Mouse (Mus musculus) gastrocnemius, adult 8-10 months (tissue): ENCODE measurements around the gene Btnl4. TPM values are rescaled to one million over a fixed set of nuclear protein-coding genes. Genes with fewer than 3 reads are reported as not detected.
A peak's percentile ranks its signal among the peaks of the same experiment; 100 is the strongest.
"Not testable (repeated sequence)": the region's sequence is repeated elsewhere in the genome, so short reads cannot be mapped to it uniquely, and the experiment has no call there.

Source experiments
- DNase-seq, 2 experiments: peaks; one replicate each; pipeline ENCODE4 v3.0.0; 2022; ENCODE audit warnings: low spot score in 2 of 2
- total RNA-seq, 4 experiments: library from RNA; stranded (reverse); gene quantifications; 2 replicates each; pipeline ENCODE4 v1.2.4; 2022

Btnl4 gene
- total RNA-seq: not detected

DNA sequence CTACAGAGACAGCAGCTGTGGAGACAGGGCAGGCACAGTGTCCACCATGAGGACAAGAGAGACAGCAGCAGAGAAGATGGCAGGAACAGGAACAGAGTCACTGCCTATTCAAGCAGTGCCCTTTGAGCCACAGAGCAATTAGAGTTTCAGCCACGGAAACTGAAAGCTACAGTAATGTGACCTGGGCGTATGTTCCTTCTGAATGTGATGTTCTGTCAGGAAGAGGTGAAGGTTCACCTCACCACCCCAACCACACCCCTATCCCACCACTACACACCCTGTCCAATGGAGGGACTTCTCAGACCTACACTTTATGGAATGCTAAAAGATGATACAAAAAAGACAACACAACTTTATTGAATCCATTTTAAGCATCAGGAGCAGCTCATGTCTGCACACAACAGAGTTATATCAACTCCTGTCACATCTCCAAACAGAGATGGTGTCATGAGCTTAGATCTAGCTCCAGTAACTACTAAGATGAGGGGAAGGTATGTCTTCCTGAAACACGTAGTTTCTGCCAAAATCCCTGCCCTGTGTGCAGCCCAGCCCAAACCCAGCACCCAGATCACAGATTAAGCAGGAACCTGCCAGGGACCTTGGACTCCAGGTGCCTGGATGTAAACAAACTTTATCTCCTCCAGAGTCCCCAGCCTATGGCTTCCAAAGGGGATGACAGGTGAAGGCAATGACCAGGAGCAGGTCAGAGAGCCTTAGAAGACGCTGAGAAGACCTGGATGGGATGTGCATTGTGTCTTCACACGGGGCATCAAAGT is at the start of gene Btnl4:
Gene Btnl4, minus strand, starts transcription at position 81 of the 776 bp plus-strand sequence.
- not testable (repeated sequence) for DNase-seq

DNA sequence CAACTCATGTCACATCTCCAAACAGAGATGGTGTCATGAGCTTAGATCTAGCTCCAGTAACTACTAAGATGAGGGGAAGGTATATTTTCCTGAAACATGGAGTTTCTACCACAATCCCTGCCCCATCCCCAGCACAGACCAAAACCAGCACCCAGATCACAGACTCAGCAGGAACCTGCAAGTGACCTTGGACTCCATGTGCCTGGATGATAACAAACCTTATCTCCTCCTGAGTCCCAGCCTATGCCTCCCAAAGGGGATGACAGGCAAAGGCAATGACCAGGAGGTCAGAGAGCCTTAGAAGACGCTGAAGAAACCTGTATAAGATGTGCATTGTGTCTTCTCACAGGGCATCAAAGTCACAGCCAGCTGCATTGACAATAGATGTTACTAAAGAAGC is 41.9 kb upstream of the Btnl4 start:
- DNase-seq: no peak

DNA sequence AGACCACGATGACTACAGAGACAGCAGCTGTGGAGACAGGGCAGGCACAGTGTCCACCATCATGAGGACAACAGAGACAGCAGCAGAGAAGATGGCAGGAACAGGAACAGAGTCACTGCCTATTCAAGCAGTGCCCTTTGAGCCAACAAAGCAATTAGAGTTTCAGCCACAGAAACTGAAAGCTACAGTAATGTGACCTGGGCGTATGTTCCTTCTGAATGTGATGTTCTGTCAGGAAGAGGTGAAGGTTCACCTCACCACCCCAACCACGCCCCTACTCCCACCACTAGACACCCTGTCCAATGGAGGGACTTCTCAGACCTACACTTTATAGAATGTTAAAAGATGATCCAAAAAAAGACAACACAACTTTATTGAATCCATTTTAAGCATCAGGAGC is 41.5 kb upstream of the Btnl4 start:
- DNase-seq: not testable (repeated sequence)

DNA sequence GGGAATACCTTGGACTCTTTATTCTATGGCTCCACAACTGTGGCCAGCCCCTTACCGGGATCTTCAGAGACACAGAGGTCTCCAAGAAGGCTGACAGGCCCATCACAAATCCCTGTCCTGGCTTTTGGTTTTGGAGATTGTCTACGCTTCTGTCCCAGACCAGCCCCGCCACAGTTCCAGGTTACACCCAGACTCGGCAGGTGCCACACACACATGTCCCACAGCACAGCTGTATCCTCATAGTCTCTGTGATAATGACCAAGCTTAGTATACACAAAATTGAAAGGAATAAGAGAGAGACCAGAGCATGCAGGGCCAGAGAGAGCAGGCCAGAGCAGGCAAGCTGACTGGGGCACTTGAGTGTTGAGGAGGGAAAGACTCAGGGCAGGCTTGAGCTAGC is 40.7 kb upstream of the Btnl4 start:
- no peak for DNase-seq

DNA sequence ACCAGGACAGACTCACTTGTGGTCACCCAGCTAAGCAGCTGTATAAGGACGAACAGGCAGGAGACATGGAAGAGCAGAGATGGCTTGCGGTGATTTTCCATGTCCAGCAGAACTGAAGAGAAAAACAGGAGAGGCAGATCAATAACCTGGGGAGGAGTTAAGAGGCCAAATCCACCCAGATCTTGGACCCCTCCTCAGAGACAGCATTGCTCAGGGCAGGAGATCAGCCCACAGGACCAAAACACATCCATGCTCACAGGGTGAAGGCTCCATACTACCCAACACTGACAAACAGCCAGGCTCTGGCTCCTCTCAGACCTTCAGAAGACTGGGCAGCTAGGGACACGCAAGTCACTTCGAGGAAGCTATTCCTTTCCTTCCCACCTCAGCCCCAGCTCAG is 40.1 kb upstream of the Btnl4 start, which contains the start of gene Btnl6:
Gene Btnl6, minus strand, starts transcription at position 101 of the 400 bp plus-strand sequence.
- DNase-seq: no peak

DNA sequence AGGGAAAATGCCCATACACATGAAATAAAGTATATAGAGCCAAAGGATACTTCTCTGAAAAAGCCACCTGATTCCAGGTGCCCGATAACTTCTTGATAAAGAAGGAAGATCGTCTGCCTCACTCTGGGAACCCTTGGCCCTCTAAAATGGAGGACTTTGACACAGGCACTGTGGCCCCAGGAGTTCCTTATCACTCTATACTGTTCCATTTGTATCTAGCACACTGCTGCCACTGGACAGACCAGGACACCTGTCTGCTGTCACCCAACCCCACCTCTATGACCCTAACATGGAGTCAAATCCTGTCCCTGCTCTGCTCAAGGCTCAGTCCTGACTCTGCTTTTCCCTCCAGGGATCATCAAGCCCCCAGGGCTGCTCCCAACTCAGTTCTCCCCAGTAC is 39.4 kb upstream of the Btnl4 start:
- DNase-seq: no peak

DNA sequence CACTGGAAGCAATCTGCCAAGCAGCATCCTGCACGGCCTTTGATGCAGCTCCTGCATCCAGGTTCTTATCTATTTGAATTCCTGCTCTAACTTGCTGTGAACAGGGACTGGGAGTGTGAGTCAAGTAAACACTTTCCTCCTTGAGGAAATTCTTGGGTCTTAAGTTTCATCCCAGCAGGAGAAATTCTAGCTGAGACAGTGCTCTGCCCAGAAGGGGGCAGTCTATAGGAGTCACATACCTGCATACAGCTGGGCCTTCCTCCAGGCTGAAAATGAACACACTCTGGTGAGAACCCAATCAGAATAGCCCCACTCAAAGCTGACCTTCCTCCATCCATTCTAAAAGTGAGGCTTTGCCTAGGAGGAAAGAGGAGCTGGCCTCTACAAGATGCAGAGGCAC is 34.6 kb upstream of the Btnl4 start:
- DNase-seq: not testable (repeated sequence)

DNA sequence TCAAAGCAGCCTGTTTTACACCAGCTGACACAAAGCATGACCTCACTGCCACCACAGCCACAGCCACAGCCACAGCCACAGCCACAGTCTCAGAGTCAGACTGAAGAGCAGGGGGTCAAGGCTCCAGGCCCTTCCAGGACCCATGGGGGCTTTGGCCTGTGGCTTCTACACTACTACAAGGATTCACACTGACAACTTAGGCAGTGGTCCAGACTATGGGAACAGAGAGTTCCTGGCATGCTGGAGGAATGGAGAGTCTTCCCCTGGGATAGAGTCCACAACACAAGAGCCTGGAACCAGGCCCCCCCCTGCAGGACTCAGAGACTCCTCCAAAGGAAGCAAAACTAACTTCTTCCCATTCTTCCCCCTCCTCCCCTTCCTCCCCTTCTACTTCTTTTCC is 30.5 kb upstream of the Btnl4 start:
- peak in 1 of 2 experiments; percentile 8 for DNase-seq

DNA sequence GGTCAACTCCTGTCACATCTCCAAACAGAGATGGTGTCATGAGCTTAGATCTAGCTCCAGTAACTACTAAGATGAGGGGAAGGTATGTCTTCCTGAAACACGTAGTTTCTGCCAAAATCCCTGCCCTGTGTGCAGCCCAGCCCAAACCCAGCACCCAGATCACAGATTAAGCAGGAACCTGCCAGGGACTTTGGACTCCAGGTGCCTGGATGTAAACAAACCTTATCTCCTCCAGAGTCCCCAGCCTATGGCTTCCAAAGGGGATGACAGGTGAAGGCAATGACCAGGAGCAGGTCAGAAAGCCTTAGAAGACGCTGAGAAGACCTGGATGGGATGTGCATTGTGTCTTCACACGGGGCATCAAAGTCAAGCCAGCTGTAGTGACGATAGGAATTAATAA is 20.6 kb upstream of the Btnl4 start:
- DNase-seq: not testable (repeated sequence)

DNA sequence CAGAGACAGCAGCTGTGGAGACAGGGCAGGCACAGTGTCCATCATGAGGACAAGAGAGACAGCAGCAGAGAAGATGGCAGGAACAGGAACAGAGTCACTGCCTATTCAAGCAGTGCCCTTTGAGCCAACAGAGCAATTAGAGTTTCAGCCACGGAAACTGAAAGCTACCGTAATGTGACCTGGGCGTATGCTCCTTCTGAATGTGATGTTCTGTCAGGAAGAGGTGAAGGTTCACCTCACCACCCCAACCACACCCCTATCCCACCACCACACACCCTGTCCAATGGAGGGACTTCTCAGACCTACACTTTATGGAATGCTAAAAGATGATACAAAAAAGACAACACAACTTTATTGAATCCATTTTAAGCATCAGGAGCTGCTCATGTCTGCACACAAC is 20.2 kb upstream of the Btnl4 start:
- not testable (repeated sequence) for DNase-seq

DNA sequence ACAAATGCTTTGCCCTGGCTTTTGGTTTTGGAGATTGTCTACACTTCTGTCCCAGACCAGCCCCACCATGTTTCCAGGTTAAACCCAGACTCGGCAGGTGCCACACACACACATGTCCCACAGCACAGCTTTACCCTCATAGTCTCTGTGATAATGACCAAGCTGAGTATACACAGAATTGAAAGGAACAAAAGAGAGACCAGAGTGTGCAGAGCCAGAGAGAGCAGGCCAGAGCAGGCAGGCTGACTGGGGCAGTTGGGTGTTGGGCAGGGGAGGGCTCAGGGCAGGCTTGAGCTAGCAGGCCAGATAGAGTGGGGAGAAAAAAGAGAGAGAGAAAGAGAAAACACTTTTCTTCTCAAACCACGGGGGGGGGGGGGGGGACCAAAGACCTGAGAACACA is 19.4 kb upstream of the Btnl4 start:
- no peak for DNase-seq

DNA sequence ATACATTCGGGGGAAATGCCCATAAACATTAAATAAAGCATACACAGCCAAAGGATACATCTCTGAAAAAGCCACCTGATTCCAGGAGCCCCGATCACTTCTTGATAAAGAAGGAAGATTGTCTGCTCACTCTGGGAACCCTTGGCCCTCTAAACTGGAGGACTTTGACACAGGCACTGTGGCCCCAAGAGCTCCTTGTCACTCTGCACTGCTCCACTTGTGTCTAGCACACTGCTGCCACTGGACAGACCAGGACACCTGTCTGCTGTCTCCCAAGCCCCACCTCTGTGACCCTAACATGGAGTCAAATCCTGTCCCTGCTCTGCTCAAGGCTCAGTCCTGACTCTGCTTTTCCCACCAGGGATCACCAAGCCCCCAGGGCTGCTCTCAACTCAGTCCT is 18.0 kb upstream of the Btnl4 start:
- not testable (repeated sequence) for DNase-seq

DNA sequence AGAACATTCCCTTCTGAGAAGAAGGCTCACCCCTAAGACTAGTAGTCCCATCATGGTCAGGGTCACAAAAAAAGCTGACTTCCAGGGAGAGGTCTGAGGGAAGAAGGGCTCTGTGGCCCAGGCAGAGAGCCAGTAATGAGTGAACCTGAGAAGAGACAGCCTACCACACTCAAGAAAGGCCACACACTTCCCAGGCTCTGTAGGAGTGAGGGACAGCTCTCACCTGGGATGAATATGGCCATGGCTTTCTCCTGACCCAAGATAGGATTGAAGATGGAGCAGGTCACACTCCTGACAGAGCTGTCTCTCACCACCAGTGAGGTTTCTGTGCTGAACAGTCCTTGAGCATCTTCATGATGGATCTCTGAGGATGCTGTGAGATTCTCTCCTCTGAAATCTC is 15.7 kb upstream of the Btnl4 start:
- DNase-seq: no peak

DNA sequence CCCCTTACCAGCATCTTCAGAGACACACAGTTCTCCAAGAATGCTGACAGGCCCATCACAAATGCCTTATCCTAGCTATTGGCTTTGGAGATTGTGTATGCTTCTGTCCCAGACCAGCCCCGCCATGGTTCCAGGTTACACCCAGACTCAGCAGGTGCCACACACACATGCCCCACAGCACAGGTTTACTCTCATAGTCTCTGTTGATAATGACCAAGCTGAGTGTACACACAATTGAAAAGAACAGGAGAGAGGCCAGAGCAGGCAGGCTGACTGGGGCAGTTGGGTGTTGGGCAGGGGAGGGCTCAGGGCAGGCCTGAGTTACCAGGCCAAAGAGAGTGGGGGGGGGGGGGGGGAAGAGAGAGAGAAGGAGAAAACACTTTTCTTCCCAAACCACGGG is 691 bp downstream of the Btnl4 start:
- no peak for DNase-seq

DNA sequence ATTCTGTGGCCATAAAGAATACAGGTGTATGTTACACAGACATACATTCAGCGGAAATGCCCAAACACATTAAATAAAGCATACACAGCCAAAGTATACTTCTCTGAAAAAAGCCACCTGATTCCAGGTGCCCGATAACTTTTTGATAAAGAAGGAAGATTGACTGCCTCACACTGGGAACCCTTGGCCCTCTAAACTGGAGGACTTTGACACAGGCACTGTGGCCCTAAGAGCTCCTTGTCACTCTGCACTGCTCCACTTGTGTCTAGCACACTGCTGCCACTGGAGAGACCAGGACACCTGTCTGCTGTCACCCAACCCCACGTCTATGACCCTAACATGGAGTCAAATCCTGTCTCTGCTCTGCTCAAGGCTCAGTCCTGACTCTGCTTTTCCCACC is 2.1 kb downstream of the Btnl4 start:
- DNase-seq: no peak

DNA sequence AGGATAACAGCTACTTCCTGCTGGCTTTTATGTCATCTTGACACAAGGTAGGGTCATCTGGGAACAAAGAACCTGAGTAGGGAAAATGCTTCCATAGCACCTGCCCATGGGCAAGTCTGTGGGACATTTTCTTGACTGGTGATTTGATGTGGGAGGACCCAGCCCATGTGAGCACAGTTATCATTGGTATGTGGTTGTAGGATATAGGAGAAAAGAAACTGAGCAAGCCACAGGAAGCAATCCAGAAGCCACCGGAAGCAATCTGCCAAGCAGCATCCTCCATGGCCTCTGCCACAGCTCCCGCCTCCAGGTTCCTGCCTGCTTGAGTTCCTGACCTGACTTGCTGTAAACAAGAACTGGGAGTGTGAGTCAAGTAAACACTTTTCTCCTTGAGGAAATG is 6.6 kb downstream of the Btnl4 start:
- DNase-seq: no peak

DNA sequence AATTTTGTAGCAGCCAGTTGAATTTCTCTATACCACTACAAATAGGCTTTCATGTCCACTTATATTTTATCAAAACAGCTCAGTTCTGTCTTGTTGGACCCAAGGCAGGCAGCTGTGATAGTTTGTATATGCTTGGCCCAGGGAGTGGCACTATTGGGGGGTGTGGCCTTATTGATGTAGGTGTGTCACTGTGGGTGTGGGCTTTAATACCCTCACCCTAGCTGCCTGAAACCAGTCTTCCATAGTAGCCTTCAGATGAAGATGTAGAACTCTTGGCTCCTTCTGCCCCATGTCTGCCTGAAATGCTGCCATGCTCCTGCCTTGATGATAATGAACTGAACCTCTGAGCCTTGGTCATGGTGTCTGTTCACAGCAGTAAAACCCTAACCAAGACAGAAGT is 11.2 kb downstream of the Btnl4 start:
- DNase-seq: not testable (repeated sequence)

DNA sequence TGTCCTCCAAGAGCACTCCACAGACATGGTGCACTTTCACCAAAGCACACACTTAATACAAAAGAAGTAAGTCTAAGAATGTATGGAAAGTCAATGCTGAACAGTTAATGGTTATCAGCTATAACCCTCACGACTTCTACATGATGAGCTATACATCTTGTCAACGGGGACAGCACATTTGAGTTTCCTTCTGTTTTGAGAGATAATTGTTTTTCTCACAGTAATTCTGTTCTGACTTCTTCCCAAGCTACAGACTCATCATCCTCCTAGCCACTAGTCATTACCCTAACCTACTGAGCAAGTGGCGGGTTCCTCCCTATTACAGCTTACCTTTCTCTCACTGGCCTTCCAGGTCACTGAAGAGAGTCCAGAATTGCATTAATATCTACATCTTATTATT is 17.9 kb downstream of the Btnl4 start:
- no peak for DNase-seq

DNA sequence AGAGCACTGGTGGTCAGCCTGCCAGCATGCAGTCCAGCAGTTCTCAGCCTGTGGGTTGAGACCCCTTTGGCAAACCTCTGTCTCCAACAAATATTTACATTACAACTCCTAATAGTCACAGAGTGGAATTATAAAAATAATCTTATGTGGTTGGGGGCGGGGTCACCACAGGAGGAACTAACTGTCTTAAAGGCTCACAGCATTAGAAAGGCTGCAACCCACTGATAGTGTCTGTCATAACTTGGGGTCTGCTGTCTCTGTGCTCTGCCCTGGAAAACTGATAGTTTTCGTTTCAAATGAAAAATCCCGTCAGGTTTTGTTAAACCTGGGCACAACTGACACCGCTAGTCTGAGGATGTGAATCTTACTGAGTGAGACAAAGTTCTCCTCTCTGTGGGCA is 19.4 kb downstream of the Btnl4 start:
- no peak for DNase-seq

DNA sequence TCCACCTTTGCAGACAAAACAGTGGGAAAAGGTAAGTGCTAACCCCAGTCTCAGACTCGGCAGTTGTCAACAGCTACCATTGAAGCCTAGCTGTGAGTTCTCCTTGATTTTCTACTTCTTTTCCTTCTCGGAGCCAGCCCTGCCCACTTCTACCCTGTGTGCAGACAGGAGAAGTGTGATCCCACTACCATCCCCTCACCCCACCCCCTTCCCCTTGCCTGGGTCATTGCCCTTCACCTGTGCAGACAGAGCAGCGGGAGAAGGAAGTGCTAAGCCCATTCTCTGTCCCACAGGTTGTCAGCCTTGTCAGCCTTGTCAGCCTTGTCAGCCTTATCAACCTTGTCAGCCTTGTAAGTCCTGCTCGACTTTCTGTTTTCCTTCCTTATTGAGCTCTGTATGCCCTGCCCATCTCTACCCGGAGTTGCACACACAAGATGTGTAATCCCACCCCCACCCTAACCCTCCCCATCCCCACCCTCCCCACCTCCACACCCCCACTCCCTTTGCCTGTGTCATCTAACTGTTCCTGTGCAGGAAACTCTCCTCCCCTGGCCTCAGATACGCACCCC is 28.6 kb downstream of the Btnl4 start:
- DNase-seq: no peak

DNA sequence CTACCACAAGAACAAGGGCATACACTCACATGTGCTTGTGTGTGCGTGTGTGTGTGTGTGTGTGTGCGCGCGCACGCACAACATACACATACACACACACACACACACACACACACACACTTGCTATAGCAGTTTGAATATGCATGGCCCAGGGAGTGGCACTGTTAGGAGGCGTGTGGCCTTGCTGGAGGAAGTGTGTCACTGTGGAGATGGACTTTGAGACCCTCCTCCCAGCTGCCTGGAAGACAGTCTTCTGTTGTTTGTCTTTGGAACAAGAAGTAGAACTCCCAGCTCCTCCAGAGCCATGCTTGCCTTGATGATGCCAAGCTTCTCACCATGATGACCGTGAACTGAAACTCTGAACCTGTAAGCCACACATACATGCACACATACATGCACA is 35.1 kb downstream of the Btnl4 start:
- no peak for DNase-seq

DNA sequence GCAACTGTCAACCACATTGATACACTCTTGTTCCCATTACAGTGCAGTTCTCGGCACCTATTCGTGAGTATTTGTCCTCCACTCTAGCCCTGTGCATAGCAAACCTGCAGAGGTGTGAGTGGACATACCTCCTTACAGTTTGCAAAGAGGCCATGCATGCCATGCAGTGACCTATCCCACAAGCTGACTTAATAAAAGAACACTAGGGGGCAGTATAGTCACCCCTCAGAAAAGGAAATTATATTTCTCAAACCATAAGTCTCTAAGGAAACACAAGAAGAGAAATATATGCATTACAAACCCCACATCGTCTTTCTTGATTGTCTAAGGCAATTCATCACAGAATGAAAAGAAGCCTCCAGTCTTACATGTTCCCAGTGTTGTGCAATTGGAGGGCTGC is 37.3 kb downstream of the Btnl4 start:
- DNase-seq: no peak

DNA sequence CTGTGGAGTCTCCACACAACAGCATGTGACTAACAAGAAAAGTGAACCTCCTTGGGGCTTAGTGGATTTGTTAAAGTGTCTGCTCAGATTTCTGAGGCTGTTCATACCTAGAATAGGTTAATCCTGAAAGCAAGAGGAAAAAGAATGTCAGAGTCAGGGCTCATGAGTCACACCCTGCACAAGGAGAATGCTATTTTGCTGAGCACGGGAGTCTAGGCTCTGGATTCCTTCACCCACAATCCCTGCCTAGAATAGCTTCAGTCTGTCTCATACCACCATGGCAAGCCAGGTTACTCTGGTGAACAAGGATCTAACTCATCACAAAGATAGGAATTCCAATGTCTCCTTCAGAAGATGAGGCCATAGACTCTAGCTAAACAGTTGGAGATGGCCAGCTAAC is 38.5 kb downstream of the Btnl4 start:
- no peak for DNase-seq
